Mouse (Mus musculus): ENCODE data around the gene 0610009B22Rik.

DNA sequence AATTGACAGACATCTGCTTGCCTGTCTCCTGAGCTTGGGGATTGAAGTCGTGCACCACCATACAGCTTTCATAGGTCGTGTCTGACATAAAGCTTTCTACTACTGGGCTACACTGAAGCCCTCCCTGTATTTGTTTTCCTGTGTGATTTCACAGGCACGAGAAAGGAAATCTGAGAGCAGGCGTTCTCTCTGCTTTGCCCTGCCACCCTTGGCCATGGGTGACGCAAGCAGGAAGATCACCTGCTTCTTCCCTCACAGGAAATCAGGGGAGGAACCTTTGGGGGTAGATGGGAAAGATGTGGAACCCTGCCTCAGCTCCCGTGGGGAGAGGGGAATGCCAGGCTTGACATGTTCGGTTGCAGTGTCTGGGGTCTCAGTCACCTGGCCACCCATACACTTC is 30.4 kb downstream of the 0610009B22Rik start:
- TF ChIP-seq POLR2A (IDR thresholded peaks at IDR 0.05; ENCODE audit: insufficient read depth, low read length) (no peak), CTCF (IDR thresholded peaks at IDR 0.05; ENCODE audit: low read depth, low read length) (no peak)

Data from ES-Bruce4 (cell line).